Mouse (Mus musculus) testis, adult 2 months (tissue): ENCODE data around the gene Atrnl1.

Source experiments
- CTCF ChIP-seq: fragments of 200-500 bp; IDR thresholded peaks from 2 replicates; pipeline ENCODE4 v1.5.1; 2012; ENCODE audit warnings: low read depth, mild to moderate bottlenecking, inconsistent platforms, low read length, moderate library complexity; ENCODE audit not compliant: control insufficient read depth, insufficient read depth, insufficient replicate concordance
- POLR2A ChIP-seq: fragments of 200-500 bp; IDR thresholded peaks from 2 replicates; pipeline ENCODE4 v1.6.1; 2012; ENCODE audit warnings: low read depth, mild to moderate bottlenecking, inconsistent platforms, low read length, moderate library complexity; ENCODE audit not compliant: control insufficient read depth

DNA sequence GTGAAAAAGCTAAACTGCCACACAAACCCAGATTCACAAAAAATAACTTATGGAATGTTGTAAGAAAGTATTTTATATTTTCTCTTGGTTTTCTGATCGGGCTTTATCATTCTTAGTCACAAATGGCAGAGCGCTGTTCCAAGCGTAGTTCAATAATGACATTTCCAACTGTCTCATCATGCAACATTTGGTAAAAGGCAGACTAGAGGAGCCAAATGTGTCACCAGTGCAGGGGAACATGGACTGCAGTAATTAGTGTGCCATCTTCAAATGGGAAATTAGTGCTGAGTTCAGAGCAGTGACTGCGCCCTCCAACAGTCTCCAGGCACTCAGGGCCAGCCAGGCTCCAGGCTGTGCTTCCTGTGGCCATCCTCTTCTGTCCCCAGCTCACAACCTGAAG, 320.8 kb downstream of the Atrnl1 start:
- no peak for TF ChIP-seq CTCF
- TF ChIP-seq POLR2A = no peak
